Mouse (Mus musculus): ENCODE results near the gene Slc26a1.

Gene Slc26a1
- long read RNA-seq, experiment 1: 0 reads
- long read RNA-seq, experiment 2: 0 reads

DNA sequence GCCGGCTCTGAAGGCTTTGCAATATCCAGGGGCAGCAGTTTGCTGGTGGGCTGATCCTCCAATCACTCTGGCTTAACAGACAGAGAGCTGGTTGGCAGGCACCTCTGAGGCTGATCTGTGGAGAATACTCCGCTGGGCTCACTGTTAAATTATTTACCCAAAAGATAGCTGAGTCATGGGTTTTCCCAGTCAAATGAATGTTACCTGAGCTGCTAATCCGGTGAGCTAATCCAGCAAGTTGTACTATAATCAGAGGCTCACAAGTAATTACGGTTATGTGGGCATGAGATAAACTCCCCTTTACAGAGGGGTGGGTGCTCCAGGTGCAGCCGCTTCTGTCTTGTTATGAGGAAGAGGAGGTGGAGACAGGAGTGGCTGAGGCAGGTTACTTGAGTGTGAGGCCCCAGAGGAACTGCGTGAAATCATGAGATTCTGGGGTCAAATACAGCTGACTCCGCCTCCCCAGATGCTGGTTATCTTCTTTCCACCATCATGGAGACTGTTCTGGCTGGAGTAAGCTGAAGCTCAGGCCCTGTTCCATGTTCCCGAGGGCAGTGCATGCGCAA, at the start of gene Slc26a1:
Slc26a1 (minus strand) TSS at position 319 of the 566 bp plus-strand sequence.
- intact Hi-C loops (cut with DNase I): loop anchor here (5.0 kb wide), 1 partner anchor 52 kb away; no protein-coding TSS in a partner anchor

DNA sequence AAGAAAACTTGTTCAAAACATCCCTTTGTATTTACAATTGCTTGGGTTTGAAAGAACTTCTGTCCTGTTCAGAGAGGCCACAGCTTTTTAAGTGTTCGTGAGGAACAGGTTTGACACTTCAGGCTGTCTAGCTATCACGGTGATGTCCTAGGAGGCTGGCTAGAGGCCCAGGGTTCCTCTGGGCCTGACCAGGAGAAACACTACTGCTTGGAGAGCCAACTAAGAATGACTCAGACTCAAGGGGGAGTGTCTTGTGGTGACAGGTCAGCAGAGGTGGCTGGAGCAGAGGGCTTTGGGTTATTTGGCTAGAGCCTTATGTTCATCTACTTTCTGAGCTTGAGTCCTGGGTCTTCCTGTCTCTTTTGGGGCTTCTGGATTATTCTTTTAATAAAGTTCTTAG, 48.6 kb upstream of the Slc26a1 start:
- intact Hi-C loops (cut with DNase I): loop anchor here (10.0 kb wide), 1 partner anchor 299 kb away; no protein-coding TSS in a partner anchor

DNA sequence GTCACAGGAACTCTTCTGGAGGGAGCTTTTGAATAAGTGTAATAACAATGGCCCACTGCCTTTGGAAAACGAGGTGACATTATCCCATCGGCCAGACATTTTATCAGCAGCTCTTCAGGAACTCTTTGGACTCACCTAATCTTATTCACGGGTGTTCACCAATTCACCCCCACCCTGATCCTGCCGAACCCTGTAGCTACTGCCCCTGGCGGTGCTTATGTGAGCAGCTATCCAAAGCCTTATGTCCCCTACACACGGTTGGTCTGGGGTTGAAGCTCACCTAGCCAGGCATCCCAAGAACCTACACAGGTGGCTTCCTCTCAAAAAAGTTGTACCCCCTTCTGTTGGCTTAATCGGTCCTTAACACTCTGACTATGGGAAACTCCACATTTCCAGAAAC, 44.4 kb upstream of the Slc26a1 start:
- intact Hi-C loops (cut with DNase I): loop anchor here (10.0 kb wide), 1 partner anchor 295 kb away; no protein-coding TSS in a partner anchor

DNA sequence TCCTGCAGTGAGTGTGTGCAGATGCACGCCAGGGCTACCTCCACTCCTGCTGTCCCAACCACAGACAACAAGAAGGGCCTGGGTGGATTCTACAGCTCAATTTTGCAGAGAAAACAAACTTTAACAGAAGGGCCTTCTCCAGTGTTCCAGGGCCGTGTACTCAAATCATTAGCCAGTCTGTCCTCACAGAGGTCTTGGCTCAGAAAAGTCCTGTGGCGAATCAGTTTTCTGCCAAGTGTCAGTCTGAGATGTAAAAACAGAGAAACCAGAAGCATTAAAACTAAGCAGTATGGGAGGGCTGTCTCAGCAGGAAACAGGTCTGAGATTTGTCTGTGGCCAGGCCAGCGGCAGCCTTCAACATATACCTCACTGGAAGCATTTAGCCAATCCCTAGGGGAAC, 42.7 kb upstream of the Slc26a1 start:
- intact Hi-C loops (cut with DNase I): no loop called here

DNA sequence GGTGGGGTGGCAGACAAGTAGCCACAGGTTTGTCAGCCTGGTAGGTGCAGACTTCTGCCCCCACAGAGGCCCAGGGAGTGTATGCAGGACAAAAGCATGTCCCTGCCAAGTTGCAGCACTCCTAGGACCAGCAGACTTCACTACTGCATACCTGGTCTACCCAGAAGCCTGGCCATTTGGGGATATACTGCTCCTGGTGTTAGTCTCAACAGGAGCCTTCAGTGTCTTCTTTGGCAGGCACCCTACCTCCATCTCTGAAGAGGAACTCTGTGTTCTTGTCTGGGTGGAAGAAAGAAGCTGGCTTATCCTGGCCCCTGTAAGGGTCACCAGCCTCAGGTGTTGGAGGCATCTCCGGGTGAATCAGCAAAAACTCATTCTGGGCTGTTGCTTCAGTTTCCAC, 40.6 kb upstream of the Slc26a1 start:
- intact Hi-C loops (cut with DNase I): no loop called here

DNA sequence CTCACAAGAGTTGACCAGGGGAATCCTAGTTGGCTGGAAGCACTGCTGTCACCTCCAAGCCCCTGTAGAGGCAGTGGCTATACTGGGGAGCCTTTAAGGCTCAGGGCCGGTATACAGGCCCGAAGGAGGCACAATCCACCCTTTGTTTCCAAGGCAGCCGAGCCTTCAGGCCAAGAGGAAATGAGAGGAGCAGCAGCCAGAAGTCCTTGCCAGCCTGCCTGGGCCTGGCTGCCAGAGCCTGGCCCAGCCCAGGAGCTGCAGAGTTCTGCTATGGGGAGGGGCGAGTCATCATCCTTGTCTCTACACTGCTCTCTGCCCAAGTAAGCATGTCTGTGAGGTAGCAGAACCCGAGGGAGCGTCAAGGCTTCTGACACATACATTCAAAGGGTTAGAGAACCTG, 38.8 kb upstream of the Slc26a1 start:
- intact Hi-C loops (cut with DNase I): no loop called here

DNA sequence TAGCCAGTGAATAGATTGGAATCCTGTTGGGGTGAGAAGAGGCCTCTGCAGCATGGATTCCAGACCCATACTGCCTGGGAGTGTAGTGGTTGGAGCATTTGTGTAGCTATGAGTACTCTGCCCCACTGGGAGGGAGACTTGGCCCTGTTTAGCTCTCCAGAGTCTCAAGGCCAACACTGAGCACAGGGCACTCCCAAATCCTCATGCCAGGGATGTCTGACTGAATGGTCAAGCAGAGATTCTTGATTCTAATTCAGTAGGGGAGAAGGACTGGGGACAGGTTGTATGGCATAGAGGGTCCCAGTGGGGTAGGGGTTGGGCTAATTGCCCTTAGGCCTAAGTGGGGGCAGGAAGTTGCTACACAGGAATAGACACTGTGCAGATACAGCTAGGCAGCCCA, 38.3 kb upstream of the Slc26a1 start:
- intact Hi-C loops (cut with DNase I): no loop called here

DNA sequence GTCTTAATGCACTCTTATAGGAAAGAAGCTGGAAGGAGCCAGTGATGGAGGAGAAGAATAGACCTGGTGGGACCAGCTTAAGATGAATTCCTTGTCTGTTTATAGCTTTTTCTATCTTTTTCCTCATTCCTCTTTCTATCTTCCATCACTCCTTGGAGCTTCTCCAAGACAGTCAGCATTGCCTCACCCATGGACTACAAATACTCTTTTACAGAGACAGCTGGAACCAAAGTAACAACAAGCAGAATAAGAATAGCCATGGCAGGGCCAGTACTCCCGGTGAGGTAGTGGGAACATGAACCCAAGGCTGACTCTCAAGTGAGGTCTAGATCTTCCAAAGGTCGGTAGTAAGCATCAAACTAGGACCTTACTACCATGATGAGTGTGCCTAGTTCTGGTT, 37.7 kb upstream of the Slc26a1 start:
- intact Hi-C loops (cut with DNase I): no loop called here

DNA sequence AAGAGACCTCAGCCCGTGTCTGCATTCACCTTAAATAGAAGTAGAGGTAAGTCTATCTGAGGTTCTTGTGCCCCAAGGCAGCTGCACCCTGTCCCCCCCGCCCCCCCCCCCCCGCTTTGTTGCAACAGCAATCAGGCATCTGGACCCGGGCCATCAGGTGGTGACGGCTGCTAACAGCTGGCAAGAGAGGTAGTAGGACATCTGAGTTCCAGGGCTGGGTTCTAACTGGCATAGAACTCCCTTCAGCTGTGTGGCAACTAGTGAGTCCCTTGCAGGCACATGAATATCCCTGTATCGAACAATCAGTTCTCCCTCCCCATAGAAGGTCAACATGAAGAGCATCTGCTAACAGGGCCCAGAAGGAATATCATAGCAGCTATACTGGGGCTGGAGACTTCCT, 36.6 kb upstream of the Slc26a1 start:
- intact Hi-C loops (cut with DNase I): no loop called here

DNA sequence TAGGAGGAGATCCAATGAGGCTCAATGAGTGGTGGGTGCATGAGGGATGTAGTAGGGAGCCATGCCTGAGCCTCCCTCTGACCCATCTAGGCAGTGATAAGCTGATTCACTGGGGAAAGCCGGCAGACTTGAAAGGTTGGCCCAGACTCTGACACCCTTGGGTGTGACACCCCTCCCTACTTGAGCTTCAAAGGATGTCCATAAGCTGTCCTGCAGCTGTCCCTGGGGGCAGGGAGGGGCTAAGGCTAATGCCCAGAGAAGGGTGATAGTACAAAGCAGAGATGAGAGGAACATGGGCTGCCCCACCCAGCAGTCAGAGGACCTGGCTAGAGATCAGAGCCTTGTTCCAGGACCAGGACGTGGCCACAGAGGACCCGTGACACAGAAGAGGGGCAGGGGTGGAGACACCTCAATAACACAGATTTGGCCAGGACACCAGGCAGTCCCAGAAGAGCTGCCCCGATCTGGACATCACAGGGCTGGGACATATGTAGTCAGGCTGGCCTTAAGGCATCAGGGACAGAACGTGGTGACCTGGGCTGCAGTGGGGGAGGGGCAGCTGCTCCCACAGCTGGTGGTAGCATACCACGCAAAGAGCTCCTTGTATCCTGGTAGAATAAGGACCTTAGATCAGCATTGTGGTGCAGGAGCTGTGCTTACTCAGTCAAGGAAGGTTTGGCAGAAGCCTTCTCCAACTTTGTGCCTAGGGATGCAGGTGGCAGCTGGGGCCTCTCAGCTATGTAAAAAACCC, 33.8 kb upstream of the Slc26a1 start:
- intact Hi-C loops (cut with DNase I): no loop called here

DNA sequence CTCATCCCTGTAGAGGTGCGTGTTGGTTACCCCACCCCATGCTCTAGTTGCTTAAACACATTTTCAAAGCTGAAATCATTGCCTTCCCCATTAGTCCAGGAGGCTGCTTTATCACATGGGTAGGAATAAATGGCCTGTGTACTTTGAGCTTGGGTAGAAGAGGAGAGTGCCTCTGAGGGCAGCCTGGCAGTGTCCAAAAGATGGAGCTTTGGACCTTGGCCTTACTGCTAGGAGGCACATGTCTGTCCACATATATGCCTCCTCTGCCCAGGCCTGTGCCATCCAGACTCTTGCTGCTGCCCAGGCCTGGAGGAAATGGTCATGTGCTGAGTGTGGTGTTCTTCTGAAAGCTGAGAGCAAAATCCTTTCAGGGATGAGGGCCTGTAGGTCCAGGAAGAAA, 33.0 kb upstream of the Slc26a1 start:
- intact Hi-C loops (cut with DNase I): no loop called here

DNA sequence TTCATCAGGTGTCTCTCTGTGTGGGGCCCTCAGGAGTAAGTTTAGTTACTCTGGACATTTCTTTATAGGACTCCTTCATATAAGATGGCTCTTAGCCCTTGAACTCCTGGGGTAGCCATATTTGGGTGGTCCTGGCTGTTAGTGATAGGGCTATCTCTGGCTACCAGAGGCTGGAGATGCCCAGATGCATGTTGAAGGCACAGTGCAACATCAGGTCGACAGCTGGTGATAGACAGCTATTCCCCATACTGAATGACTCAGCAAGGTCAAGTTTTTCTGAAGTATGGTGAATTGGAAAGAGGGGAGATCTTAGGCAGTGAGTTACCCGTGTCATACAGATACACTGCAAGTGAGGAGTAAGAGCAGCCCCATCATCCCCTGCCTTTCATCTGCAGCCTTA, 32.4 kb upstream of the Slc26a1 start:
- intact Hi-C loops (cut with DNase I): no loop called here

DNA sequence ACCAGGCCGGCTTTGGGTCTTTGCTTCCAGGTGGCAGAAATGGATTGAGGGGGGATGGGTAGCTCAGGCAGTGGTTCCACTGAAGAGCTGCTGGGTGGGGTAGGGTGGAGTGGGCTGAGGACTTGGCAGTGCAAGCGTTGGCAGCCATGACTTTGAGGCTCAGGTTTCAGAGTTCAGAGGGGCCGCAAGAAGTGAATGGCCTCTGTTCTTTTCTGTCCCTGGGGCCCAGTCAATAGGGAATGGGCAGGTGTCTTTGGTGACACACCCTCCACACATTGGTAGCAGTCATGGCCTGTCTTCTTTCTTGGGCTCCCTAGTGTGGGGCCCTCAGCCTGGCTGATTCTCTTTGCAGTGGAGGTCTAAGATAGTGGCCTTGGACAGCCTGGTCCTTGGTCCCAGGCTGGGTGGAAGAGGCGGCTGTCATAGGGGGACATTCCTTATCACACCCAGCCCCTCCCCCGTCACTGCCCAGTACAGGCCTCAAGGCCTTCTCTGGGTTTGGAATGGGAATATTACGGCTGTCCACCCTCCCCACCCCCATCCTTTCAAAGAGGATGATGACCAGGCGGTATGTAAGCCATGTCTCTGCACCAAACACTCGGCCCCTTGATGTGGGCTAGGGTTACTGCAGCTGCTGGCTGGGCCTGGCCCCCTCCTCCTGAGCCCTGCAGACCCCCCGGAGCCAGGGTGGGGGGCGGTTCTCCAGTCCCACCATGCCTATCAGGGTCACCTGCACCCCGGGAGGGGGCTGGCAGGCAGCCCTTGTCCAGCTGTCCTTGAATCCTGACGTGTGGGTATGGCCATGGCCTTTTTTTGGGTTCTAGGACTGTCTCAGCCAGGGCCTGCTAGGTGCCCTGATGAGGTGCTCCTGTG, 28.6 kb upstream of the Slc26a1 start:
- intact Hi-C loops (cut with DNase I): no loop called here

DNA sequence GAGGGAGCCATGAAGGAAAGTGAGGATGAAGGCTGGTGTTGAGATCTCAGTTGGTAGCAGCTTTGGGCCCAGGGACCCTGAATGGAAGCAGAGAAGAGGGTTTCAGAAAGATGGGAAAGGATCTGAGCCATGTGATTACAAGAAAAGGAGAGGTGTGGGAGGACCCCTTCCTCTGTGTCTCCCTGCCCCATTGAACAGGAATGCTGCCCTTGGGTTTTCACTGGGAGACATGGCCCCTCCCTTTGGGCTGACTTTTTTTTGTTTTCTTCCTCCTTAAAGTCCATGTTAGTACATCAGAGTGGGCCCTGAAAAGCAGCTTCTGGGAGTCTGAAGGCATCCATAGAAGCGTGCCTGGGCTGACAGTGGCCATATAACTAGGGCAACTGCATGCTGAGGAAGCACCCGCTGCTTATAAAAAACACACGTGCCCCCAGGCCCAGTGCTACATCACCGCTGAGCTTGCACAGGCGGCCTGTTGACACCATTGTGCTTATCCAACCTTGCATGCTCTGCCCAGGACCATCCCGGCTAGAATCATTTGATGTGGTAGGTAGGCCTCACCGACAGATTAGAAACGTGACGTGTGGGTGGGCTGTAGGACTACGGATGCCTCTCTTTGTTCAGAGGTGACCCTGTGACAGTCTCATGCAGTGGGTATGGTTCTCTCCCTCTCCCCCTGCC, 26.1 kb upstream of the Slc26a1 start:
- intact Hi-C loops (cut with DNase I): no loop called here

DNA sequence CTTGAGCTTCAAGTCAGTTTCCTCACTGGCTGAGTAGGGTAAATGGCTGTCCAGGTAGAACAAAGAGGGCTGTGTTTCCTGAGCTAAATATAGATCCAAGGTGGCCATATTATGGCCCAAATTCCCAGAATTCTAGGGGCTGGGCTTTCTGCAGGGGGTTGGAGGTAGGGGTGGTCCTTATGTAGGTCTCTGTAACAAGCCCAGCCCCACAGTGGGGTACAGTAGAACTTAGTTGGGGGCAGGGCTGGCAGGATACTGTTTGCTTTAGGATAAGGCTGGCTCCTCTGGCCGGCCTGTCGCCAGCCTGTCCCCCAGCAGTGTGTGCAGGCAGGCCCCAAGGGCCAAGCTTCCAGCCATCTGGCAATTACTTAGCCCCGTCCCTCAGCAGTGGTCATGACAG, 25.0 kb upstream of the Slc26a1 start:
- intact Hi-C loops (cut with DNase I): no loop called here

DNA sequence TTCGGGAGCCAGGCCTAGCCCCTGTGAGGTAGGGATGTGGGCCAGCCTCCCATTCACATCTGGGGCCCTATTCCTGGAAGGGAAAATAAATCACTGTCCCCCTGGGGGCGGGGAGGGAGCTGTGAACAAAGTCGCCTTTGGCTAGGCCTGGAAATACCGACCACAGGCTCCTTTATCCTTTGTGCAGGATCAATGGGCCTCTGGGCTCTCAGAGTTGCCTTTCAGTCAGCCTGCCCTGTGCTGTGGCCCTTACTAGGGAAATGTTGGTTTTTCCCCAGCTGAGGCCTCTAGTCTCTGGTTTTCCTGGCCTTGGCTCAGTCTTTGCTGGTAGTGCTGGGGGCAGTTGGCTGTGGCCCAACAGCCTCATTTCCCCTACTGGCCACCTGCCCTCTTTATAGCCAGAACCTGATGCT, 22.0 kb upstream of the Slc26a1 start:
- intact Hi-C loops (cut with DNase I): no loop called here

DNA sequence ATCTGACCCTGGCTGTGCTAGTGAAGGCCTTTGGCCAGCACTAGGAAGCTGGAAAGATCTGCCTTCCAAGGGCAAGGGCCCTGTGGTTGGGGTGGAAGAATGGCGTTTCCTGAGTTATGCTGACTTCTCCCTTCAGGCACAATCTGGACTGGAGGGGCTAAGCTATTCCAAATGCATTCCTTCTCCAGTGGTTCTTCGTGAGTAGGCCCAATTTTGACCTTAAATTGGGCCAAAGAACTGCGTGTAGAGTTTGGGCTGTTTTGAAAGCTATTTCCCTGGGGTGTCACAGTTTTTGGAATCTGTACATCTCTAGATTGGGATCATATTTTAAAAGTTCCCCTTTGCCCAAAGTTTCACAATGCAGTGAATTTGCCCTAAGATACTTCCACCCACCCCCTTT, 21.2 kb upstream of the Slc26a1 start:
- intact Hi-C loops (cut with DNase I): no loop called here

DNA sequence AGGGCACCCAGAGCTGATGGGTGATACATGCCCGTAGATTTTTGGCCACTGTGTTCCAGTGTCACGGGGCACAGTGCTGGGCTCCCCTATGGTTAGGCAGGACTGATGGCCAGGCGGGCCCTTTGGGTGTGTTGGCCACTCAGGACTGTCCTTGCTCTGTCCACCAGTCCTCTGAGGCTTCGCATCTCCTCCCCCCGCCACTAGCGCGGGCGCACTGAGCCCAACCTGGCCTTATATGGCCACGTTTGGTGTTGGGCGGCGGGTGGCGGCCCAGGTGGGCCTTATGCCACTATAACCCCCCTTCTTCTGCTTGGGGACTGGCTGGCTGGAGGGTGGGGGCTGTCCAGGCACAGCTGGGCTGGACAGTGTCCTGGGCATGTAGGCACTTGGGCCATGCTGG, 20.5 kb upstream of the Slc26a1 start:
- intact Hi-C loops (cut with DNase I): no loop called here

DNA sequence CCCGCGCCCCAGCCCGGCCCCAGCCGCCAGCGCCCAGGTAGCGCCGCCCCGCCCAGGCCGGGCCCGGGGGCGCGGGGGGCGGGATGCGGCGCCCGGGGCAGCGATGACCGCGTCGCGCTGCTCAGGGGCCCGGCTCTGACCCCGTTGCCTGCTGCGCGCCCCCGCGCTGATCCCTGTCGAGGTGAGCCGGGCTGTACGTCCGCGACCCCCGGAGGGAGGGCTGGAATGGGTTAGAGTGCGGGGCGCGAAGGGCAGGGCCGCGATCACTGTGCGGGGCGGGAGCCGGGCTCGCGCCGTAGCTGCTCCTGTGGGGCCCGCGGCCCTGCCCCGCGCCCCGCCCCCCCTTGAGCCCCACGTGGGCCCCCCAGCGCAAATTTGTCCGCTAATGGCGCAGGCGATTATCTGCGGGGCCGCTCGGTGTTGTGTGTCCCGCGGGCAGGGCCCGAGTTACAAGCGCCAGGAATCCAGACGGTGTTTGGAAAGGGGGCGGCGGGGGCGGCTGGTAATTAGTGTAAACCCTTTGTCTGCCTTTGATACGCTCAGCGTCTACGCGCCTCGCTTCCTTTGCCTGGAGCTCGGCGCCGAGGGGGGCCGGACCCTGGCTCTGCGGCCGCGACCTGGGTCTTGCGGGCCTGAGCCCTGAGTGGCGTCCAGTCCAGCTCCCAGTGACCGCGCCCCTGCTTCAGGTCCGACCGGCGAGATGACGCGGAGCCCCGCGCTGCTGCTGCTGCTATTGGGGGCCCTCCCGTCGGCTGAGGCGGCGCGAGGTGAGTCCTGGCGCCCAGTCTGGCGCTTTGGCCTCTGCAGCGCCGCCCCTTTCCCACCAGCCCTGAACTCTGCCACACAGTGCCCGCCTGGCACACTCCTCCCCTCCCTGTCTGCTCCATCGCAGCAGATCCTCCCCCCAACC, 19.2 kb upstream of the Slc26a1 start:
- intact Hi-C loops (cut with DNase I): no loop called here

DNA sequence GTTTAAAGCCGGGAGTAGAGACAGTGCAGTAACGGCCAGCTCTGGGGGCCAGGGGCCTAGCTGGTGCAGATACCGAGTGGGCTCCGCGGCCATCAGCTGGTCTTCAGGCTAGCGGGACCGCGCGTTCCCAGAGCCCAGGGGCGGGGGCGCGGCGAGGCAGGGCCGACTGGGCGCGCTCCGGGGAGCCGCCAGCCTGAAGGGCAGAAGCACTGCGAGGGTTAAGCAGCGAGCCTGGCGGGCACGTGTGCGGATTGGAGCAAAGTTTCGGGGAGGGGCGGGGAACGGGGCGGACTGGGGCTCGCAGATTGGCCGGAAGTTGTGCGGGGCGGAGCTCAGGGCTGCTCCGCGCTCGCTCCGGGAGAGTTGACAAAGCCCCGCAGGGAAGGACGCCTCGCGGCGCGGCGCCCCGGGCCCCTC, 18.5 kb upstream of the Slc26a1 start:
- intact Hi-C loops (cut with DNase I): no loop called here

Data from adrenal gland (tissue).